ENCODE assay signal across 33 mouse cellular contexts in genomic region chr8:104947056-104947455, GRCm38 (mm10). TPM values are rescaled to one million over a fixed set of nuclear protein-coding genes. Genes with fewer than 3 reads are reported as not detected.
"Had no signal": no experiment of that assay in that cellular context is flagged by ENCODE, and none has a peak within 500 bp of the region (broad histone marks: within the 10 kb centered on the region; RNA-seq: fewer than 3 reads in every experiment).

Gene Ces2f (plus strand): TSS chr8:104947356.

- H3K36me3 ChIP-seq: embryonic facial prominence, embryonic 10.5 days; embryonic facial prominence, embryonic 12.5 days; embryonic facial prominence, embryonic 13.5 days; embryonic facial prominence, embryonic 15.5 days; forebrain, embryonic 10.5 days; forebrain, embryonic 12.5 days; forebrain, embryonic 15.5 days had no signal

- H3K4me1 ChIP-seq: embryonic facial prominence, embryonic 10.5 days; embryonic facial prominence, embryonic 12.5 days; embryonic facial prominence, embryonic 13.5 days; embryonic facial prominence, embryonic 15.5 days; forebrain, embryonic 12.5 days; forebrain, embryonic 13.5 days; forebrain, embryonic 15.5 days had no signal

- H3K27ac ChIP-seq: embryonic facial prominence, embryonic 10.5 days; embryonic facial prominence, embryonic 12.5 days; embryonic facial prominence, embryonic 13.5 days; embryonic facial prominence, embryonic 15.5 days; forebrain, embryonic 10.5 days; forebrain, embryonic 12.5 days; forebrain, embryonic 13.5 days; forebrain, embryonic 15.5 days; gastrocnemius, adult 2 months; heart, adult 2 months had no signal

- H3K4me3 ChIP-seq: embryonic facial prominence, embryonic 10.5 days; embryonic facial prominence, embryonic 12.5 days; embryonic facial prominence, embryonic 13.5 days; embryonic facial prominence, embryonic 15.5 days; erythroblast, embryonic 14.5 days; forebrain, embryonic 10.5 days; forebrain, embryonic 12.5 days; forebrain, embryonic 13.5 days; forebrain, embryonic 15.5 days; gastrocnemius, adult 2 months; heart, adult 2 months had no signal

- H3K9me3 ChIP-seq: embryonic facial prominence, embryonic 10.5 days; embryonic facial prominence, embryonic 12.5 days; embryonic facial prominence, embryonic 13.5 days; embryonic facial prominence, embryonic 15.5 days; forebrain, embryonic 10.5 days; forebrain, embryonic 12.5 days; forebrain, embryonic 13.5 days; forebrain, embryonic 15.5 days had no signal

- H3K9ac ChIP-seq: embryonic facial prominence, embryonic 12.5 days; embryonic facial prominence, embryonic 13.5 days; embryonic facial prominence, embryonic 15.5 days; forebrain, embryonic 12.5 days; forebrain, embryonic 13.5 days; forebrain, embryonic 15.5 days; forebrain, postnatal 0 days had no signal

- DNase-seq: cerebellum, adult 2 months; cerebellum, adult 8-10 months; cerebellum, adult 9-10 months; cerebellum, adult 9-11 months; cerebellum, postnatal 10 days; cerebellum, postnatal 14 days; cerebellum, postnatal 25 days; cerebellum, postnatal 36 days; embryo, embryonic 11 days; forebrain, postnatal 0 days; gastrocnemius, adult 2 months; gastrocnemius, postnatal 10 days; gastrocnemius, postnatal 14 days; gastrocnemius, postnatal 25 days; gastrocnemius, postnatal 36 days; heart, adult 11 months; heart, adult 18-20 months; heart, adult 2 months had no signal

- ATAC-seq: forebrain, embryonic 13.5 days; forebrain, embryonic 14.5 days; forebrain, embryonic 15.5 days; forebrain, embryonic 16.5 days; forebrain, postnatal 0 days had no signal

- H3K4me2 ChIP-seq: embryonic facial prominence, embryonic 12.5 days; embryonic facial prominence, embryonic 13.5 days; embryonic facial prominence, embryonic 15.5 days; forebrain, embryonic 12.5 days; forebrain, embryonic 13.5 days; forebrain, embryonic 15.5 days had no signal

- H3K27me3 ChIP-seq: embryonic facial prominence, embryonic 12.5 days; embryonic facial prominence, embryonic 13.5 days; embryonic facial prominence, embryonic 15.5 days; forebrain, embryonic 12.5 days; forebrain, embryonic 13.5 days; forebrain, embryonic 15.5 days had no signal

RNA-seq across cellular contexts. Expression of gene Ces2f, which starts in this region (rescaled TPM):
- polyA plus RNA-seq: cerebellum, adult 2 months; cortical plate, adult 2 months; embryonic facial prominence, embryonic 10.5 days; embryonic facial prominence, embryonic 11.5 days; embryonic facial prominence, embryonic 12.5 days; embryonic facial prominence, embryonic 13.5 days; erythroblast, embryonic 14.5 days; forebrain, embryonic 10.5 days; forebrain, embryonic 11.5 days; forebrain, embryonic 12.5 days; forebrain, embryonic 13.5 days; forebrain, embryonic 14.5 days; forebrain, embryonic 15.5 days; forebrain, embryonic 16.5 days; forebrain, postnatal 0 days; frontal cortex, adult 2 months had no signal
